Mouse (Mus musculus): Measurements from ENCODE around the gene Krt80. TPM values are rescaled to one million over a fixed set of nuclear protein-coding genes. Genes with fewer than 3 reads are reported as not detected.

Krt80 gene
- total and polyA plus RNA-seq, 3 experiments = 0.20 TPM; not detected in 2

DNA sequence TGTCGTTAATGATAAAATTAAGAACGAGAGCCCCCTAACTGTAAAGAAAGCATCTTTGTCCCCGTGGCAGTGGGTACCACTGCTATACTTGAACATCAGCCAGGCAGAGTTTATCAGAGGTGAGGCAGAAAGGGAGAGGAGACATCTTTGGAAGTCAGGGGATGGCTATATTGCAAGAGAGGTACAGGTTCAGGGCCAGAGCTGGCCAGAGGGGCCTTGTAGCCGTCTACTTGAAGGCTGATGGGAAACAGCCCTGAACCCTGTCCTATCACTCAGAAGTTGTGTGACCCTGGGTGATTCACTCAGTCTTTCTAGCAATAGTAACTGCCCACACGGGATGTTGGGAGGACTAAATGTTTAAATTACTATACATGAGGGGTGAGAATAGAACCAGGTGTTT, 48.8 kb downstream of the Krt80 start:
- no peak overlapping the region for H3K9ac ChIP-seq (ENCODE audit: insufficient read depth, low read depth)
- no peak overlapping the region for H3K4me3 ChIP-seq (replicated peaks in 1 of 3; ENCODE audit: low read depth in 2 of 3, low read length in 2 of 3, poor library complexity in 1 of 3)
- H3K4me1 ChIP-seq (ENCODE audit: control insufficient read depth in 1 of 2, insufficient read depth in 2 of 2) = peaks cover 25 to 57% of the 10 kb centered on the region in 2 experiments
- no peaks in the 10 kb centered on the region for H3K27me3 ChIP-seq (replicated peaks)
- no peak overlapping the region for H3K27ac ChIP-seq (ENCODE audit: insufficient read depth, low read depth)
- TF ChIP-seq E2F4 (IDR thresholded peaks at IDR 0.05; ENCODE audit: insufficient replicate concordance, low read depth, low read length) (no peak), MXI1 (IDR thresholded peaks at IDR 0.05; ENCODE audit: low read depth, low read length) (no peak), JUN (IDR thresholded peaks at IDR 0.05; ENCODE audit: insufficient read depth, low read depth, low read length) (no peak), MAX (IDR thresholded peaks at IDR 0.05; ENCODE audit: low read length) (no peak), ELF1 (IDR thresholded peaks at IDR 0.05; ENCODE audit: low read depth, low read length) (no peak), UBTF (IDR thresholded peaks at IDR 0.05; ENCODE audit: low read depth, low read length) (no peak), ZKSCAN1 (IDR thresholded peaks at IDR 0.05; ENCODE audit: borderline replicate concordance, low read depth, low read length) (no peak), ZC3H11A (IDR thresholded peaks at IDR 0.05; ENCODE audit: low read depth, low read length) (no peak), SMC3 (IDR thresholded peaks at IDR 0.05; ENCODE audit: low read depth, low read length) (no peak), MYC (IDR thresholded peaks at IDR 0.05; ENCODE audit: low read depth, low read length) (no peak), TCF12 (IDR thresholded peaks at IDR 0.05; ENCODE audit: low read depth, low read length) (no peak), BHLHE40 (IDR thresholded peaks at IDR 0.05; ENCODE audit: low read depth, low read length) (no peak), NELFE (IDR thresholded peaks at IDR 0.05; ENCODE audit: low read depth, low read length) (no peak), TBP (conservative IDR thresholded peaks at IDR 0.05; ENCODE audit: low read depth, low read length) (no peak), MAZ (IDR thresholded peaks at IDR 0.05; ENCODE audit: low read depth, low read length) (no peak), POLR2AphosphoS2 (IDR thresholded peaks at IDR 0.05; ENCODE audit: low read depth, low read length) (no peak)
- in situ Hi-C loops (cut with MboI; ENCODE audit: low pct_ligation_motif_present, low pct_unique_long_range_greater_than_20kb, low sequenced_read_pairs) (loop anchor here (5.0 kb wide), 1 partner anchor 751 kb away; the partner anchor contains the start of gene Eif4b), dilution Hi-C loops (cut with MboI; ENCODE audit: extremely low pct_ligation_motif_present, extremely low pct_unique_long_range_greater_than_20kb, low sequenced_read_pairs) (no loop called here)
- H3K9me3 ChIP-seq (replicated peaks; ENCODE audit: low read length) = peaks cover 6% of the 10 kb centered on the region
- DNase-seq (ENCODE audit: extremely low read depth) = no peak
- H3K79me2 ChIP-seq (replicated peaks; ENCODE audit: control insufficient read depth, extremely low read depth, insufficient read depth, poor library complexity, severe bottlenecking) = no peaks in the 10 kb centered on the region
- H3K4me2 ChIP-seq (ENCODE audit: insufficient read depth, low read depth, poor library complexity, severe bottlenecking) = no peak overlapping the region
- no peaks in the 10 kb centered on the region for H3K36me3 ChIP-seq (replicated peaks in 1 of 2; ENCODE audit: control insufficient read depth in 1 of 2, insufficient read depth in 1 of 2, low read length in 1 of 2)

DNA sequence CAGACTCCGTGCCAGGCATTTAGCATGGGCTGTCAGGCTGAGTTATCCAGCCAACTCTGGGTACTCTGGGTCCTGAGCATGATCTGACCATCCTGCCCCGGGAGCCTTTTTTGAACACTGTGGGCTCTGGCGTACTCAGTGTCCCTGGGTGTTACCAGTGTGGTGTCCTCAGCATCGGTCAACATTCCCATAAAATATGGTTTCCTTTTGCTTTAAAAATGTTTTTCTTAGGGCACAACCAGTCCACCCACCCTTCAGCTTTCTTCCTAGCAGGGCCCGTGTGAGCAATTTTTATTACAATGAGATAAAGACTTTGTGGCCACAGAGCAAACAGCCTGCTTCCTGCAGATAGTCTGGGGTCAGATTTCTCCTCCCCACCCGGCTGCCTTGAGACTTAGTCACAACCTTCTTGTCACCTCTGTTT, 49.3 kb downstream of the Krt80 start:
- Histone ChIP-seq H3K79me2 (replicated peaks; ENCODE audit: control insufficient read depth, extremely low read depth, insufficient read depth, poor library complexity, severe bottlenecking) (no peaks in the 10 kb centered on the region), H3K4me2 (ENCODE audit: insufficient read depth, low read depth, poor library complexity, severe bottlenecking) (no peak overlapping the region)

More for the DNA sequence above, 49.3 kb downstream of the Krt80 start:
- H3K4me3 ChIP-seq (replicated peaks in 1 of 3; ENCODE audit: low read depth in 2 of 3, low read length in 2 of 3, poor library complexity in 1 of 3) = no peak overlapping the region
- no peak overlapping the region for H3K9ac ChIP-seq (ENCODE audit: insufficient read depth, low read depth)
- dilution Hi-C loops (cut with MboI; ENCODE audit: extremely low pct_ligation_motif_present, extremely low pct_unique_long_range_greater_than_20kb, low sequenced_read_pairs) (no loop called here), in situ Hi-C loops (cut with MboI; ENCODE audit: low pct_ligation_motif_present, low pct_unique_long_range_greater_than_20kb, low sequenced_read_pairs) (loop anchor here (5.0 kb wide), 1 partner anchor 752 kb away; the partner anchor contains the start of gene Eif4b)
- peaks cover 6% of the 10 kb centered on the region for H3K9me3 ChIP-seq (replicated peaks; ENCODE audit: low read length)
- no peak for TF ChIP-seq ETS1 (conservative IDR thresholded peaks at IDR 0.05; ENCODE audit: low read depth, low read length)
- no peaks in the 10 kb centered on the region for H3K27me3 ChIP-seq (replicated peaks)
- no peak overlapping the region for H3K27ac ChIP-seq (ENCODE audit: insufficient read depth, low read depth)
- peaks cover 25 to 57% of the 10 kb centered on the region in 2 experiments for H3K4me1 ChIP-seq (ENCODE audit: control insufficient read depth in 1 of 2, insufficient read depth in 2 of 2)
- H3K36me3 ChIP-seq (replicated peaks in 1 of 2; ENCODE audit: control insufficient read depth in 1 of 2, insufficient read depth in 1 of 2, low read length in 1 of 2) = no peaks in the 10 kb centered on the region
- no peak for DNase-seq (ENCODE audit: extremely low read depth)
